Mouse (Mus musculus) ES-E14 (cell line): ENCODE results near the gene Bst1. TPM values are rescaled to one million over a fixed set of nuclear protein-coding genes. Genes with fewer than 3 reads are reported as not detected.

Source experiments
- DNase-seq: peaks from one replicate; pipeline ENCODE4 v3.0.0-alpha.2; 2013; ENCODE audit warnings: low read depth, low spot score
- H3K27ac ChIP-seq: 2 replicates; pipeline ENCODE4 v1.5.1; 2012; ENCODE audit warnings: low read depth, mild to moderate bottlenecking, low read length, moderate library complexity, mixed read lengths; ENCODE audit not compliant: poor library complexity, insufficient read depth, severe bottlenecking
- H3K36me3 ChIP-seq: 2 replicates; pipeline ENCODE4 v1.6.1; 2012; ENCODE audit warnings: mild to moderate bottlenecking, low read length, moderate library complexity, mixed read lengths; ENCODE audit not compliant: control insufficient read depth, poor library complexity, insufficient read depth, severe bottlenecking
- H3K4me1 ChIP-seq, 2 experiments: fragments of 150-350 bp in 1 of 2; sonication (generic) in 1 of 2; 2 replicates each; pipeline ENCODE4 v1.6.1; 2012; ENCODE audit warnings: low read length in 2 of 2, mild to moderate bottlenecking in 1 of 2, mixed read lengths in 1 of 2; ENCODE audit not compliant: control insufficient read depth in 2 of 2, insufficient read depth in 2 of 2, poor library complexity in 1 of 2
- H3K4me3 ChIP-seq, 2 experiments: fragments of 150-350 bp in 1 of 2; sonication (generic) in 1 of 2; 2 replicates each; pipeline ENCODE4 v1.5.1; 2012; ENCODE audit warnings: low read length in 2 of 2, low read depth in 1 of 2, mild to moderate bottlenecking in 1 of 2, mixed read lengths in 1 of 2; ENCODE audit not compliant: insufficient read depth in 1 of 2, poor library complexity in 1 of 2, severe bottlenecking in 1 of 2
- H3K9ac ChIP-seq: 2 replicates; pipeline ENCODE4 v1.6.1; 2012; ENCODE audit warnings: low read depth, mild to moderate bottlenecking, low read length, mixed read lengths; ENCODE audit not compliant: poor library complexity, insufficient read depth, severe bottlenecking
- H3K9me3 ChIP-seq: fragments of 150-350 bp; sonication (generic); 2 replicates; pipeline ENCODE4 v1.6.1; 2012; ENCODE audit warnings: low read depth, mild to moderate bottlenecking, low read length; ENCODE audit not compliant: control insufficient read depth, insufficient read depth
- CHD2 ChIP-seq: IDR thresholded peaks from 2 replicates; pipeline ENCODE4 v1.6.1; 2014; ENCODE audit warnings: mild to moderate bottlenecking, low read depth, low read length, inconsistent platforms
- HCFC1 ChIP-seq: IDR thresholded peaks from 2 replicates; pipeline ENCODE4 v1.6.1; 2012; ENCODE audit warnings: low read length, inconsistent platforms, borderline replicate concordance; ENCODE audit not compliant: insufficient read depth
- MAFK ChIP-seq: IDR thresholded peaks from 2 replicates; pipeline ENCODE4 v1.6.1; 2014; ENCODE audit warnings: mild to moderate bottlenecking, low read depth, low read length, inconsistent platforms; ENCODE audit not compliant: insufficient read depth
- ZC3H11A ChIP-seq: IDR thresholded peaks from 2 replicates; pipeline ENCODE4 v1.6.1; 2012; ENCODE audit warnings: low read depth, mild to moderate bottlenecking, inconsistent platforms, low read length, borderline replicate concordance
- ZNF384 ChIP-seq: IDR thresholded peaks from 2 replicates; pipeline ENCODE4 v1.6.1; 2012; ENCODE audit warnings: low read depth, low read length, inconsistent platforms
- in situ Hi-C, 2 experiments: fragments of 600-800 bp; cut with MboI; formaldehyde crosslinking; loops; one replicate each; pipeline ENCODE4 v1.15.1; 2025; ENCODE audit warnings: low sequenced_read_pairs in 2 of 2, inconsistent platforms in 1 of 2; ENCODE audit not compliant: unreplicated experiment in 2 of 2
- total RNA-seq: library from RNA; depleted of rRNA; stranded (reverse); fragments of 300-350 nt; gene quantifications from 2 replicates; pipeline ENCODE4 v1.2.3, GENCODE M21; 2012

Bst1 gene
- total RNA-seq, 1 experiment, result 1.1 TPM

- no peak for DNase-seq
- Histone ChIP-seq H3K9me3 (no peaks in the 10 kb centered on the region), H3K27ac (no peak overlapping the region), H3K4me3 (no peak overlapping the region), H3K4me1 (no peaks in the 10 kb centered on the region; a peak in 2 of 4 replicates), H3K36me3 (no peaks in the 10 kb centered on the region), H3K9ac (no peak overlapping the region)
- TF ChIP-seq ZNF384, result no peak
- no peak for TF ChIP-seq HCFC1
- no peak for TF ChIP-seq CHD2
- in situ Hi-C loops, result no loop called here
Observed at GRCm38 (mm10) chr5:43801253-43801652, 17.4 kb upstream of the Bst1 start.

DNA sequence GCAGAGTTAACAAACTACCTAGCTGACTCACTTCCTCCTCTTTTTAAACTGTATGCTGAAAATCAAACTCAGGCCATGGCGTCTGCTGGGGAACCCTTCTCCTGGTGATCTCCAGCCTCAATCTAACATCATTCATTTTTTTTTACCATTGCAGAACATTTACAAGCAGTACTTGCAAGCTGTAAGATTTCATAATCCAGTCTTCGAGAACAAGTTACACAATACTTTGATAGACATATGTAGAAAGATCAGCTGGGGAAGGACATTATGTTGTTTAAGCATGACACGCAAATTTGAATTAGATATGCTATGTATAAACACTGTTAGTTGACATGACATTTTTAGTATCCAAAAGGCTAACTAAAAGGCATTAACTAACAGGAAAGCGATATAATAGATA, 16.9 kb upstream of the Bst1 start:
- H3K4me1 ChIP-seq, result peaks cover 0 to under 1% of the 10 kb centered on the region in 2 experiments; a peak in 2 of 4 replicates
- no peak overlapping the region for H3K9ac ChIP-seq
- in situ Hi-C loops, result no loop called here
- H3K9me3 ChIP-seq, result no peaks in the 10 kb centered on the region
- TF ChIP-seq HCFC1 (no peak), CHD2 (no peak), ZNF384 (no peak), MAFK (no peak), ZC3H11A (no peak)
- H3K27ac ChIP-seq, result no peak overlapping the region
- H3K4me3 ChIP-seq, result no peak overlapping the region
- DNase-seq, result no peak
- H3K36me3 ChIP-seq, result no peaks in the 10 kb centered on the region

- TF ChIP-seq ZNF384, result no peak
- TF ChIP-seq MAFK, result no peak
- TF ChIP-seq CHD2, result no peak
- in situ Hi-C loops, result no loop called here
- Histone ChIP-seq H3K9ac (no peak overlapping the region), H3K9me3 (no peaks in the 10 kb centered on the region), H3K4me3 (no peak overlapping the region), H3K4me1 (peaks cover 2 to 3% of the 10 kb centered on the region in 2 experiments; a peak in 2 of 4 replicates), H3K36me3 (no peaks in the 10 kb centered on the region), H3K27ac (no peak overlapping the region)
- no peak for DNase-seq
Observed at GRCm38 (mm10) chr5:43805401-43805800, 13.3 kb upstream of the Bst1 start.

GRCm38 (mm10) chr5:43806340-43806739, 12.3 kb upstream of the Bst1 start:
- TF ChIP-seq ZC3H11A (no peak), ZNF384 (no peak), MAFK (no peak), HCFC1 (no peak), CHD2 (no peak)
- Histone ChIP-seq H3K36me3 (no peaks in the 10 kb centered on the region), H3K9me3 (no peaks in the 10 kb centered on the region), H3K4me3 (no peak overlapping the region), H3K9ac (no peak overlapping the region), H3K27ac (no peak overlapping the region), H3K4me1 (peaks cover 2 to 3% of the 10 kb centered on the region in 2 experiments; a peak in 2 of 4 replicates)
- no peak for DNase-seq
- in situ Hi-C loops, result no loop called here

DNA sequence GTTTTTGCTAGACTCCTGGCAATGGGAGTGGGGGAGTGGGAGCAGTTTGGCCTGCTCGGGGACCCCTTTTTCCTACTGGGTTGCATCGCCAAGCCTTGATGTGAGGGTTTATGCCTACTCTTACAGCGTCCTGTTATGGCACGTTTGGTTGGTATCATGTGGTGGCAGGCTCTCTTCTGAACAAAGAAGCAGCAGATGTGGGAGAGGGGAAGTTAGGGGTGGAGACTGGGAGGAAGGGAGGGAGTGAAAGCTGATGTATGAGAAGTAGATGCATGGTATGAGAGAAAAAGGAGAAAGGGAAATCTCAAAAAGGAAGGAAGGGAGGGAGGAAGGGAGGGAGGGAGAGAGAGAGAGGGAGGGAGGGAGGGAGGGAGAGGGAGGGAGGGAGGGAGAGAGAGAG, 11.8 kb upstream of the Bst1 start:
- TF ChIP-seq HCFC1, result no peak
- H3K9ac ChIP-seq, result no peak overlapping the region
- H3K4me1 ChIP-seq, result peaks cover 2 to 3% of the 10 kb centered on the region in 2 experiments; a peak in 2 of 4 replicates
- H3K9me3 ChIP-seq, result no peaks in the 10 kb centered on the region
- no peak overlapping the region for H3K27ac ChIP-seq
- no peak overlapping the region for H3K4me3 ChIP-seq
- no peak for DNase-seq
- in situ Hi-C loops, result no loop called here
- H3K36me3 ChIP-seq, result no peaks in the 10 kb centered on the region
